Mouse (Mus musculus) small intestine, adult 2 months (tissue): Measurements from ENCODE around the gene Dio1. TPM values are rescaled to one million over a fixed set of nuclear protein-coding genes. Genes with fewer than 3 reads are reported as not detected.

ENCODE experiments used
- H3K27ac ChIP-seq: fragments of 200-500 bp; 2 replicates; pipeline ENCODE4 v1.5.1; 2012; ENCODE audit warnings: low read depth, low read length, control low read depth, inconsistent platforms; ENCODE audit not compliant: insufficient read depth
- H3K27me3 ChIP-seq: fragments of 200-500 bp; 2 replicates; pipeline ENCODE4 v1.6.1; 2012; ENCODE audit warnings: mild to moderate bottlenecking, moderate library complexity, low read length, inconsistent platforms; ENCODE audit not compliant: control insufficient read depth, insufficient read depth
- H3K36me3 ChIP-seq: fragments of 200-500 bp; 2 replicates; pipeline ENCODE4 v1.6.1; 2012; ENCODE audit warnings: mild to moderate bottlenecking, low read length, control low read depth, inconsistent platforms; ENCODE audit not compliant: control insufficient read depth, insufficient read depth
- H3K4me1 ChIP-seq: fragments of 200-500 bp; 2 replicates; pipeline ENCODE4 v1.6.1; 2012; ENCODE audit warnings: low read length, inconsistent platforms, mixed read lengths; ENCODE audit not compliant: control insufficient read depth, insufficient read depth, insufficient read length
- H3K4me3 ChIP-seq: fragments of 200-500 bp; 2 replicates; pipeline ENCODE4 v1.5.1; 2012; ENCODE audit warnings: low read depth, mild to moderate bottlenecking, control low read depth, inconsistent platforms, low read length, moderate library complexity
- CTCF ChIP-seq: fragments of 200-500 bp; IDR thresholded peaks from 2 replicates; pipeline ENCODE4 v1.5.1; 2012; ENCODE audit warnings: low read depth, mild to moderate bottlenecking, control low read depth, inconsistent platforms, low read length, moderate library complexity, mixed read lengths; ENCODE audit not compliant: insufficient replicate concordance, insufficient read length; ENCODE audit errors: extremely low read depth
- POLR2A ChIP-seq: fragments of 200-500 bp; IDR thresholded peaks from 2 replicates; pipeline ENCODE4 v1.6.1; 2012; ENCODE audit warnings: low read depth, mild to moderate bottlenecking, control low read depth, inconsistent platforms, low read length, moderate library complexity
- WGBS: fragments of 180-500 bp; shearing (Covaris S2); methylation state at CpG from one replicate; pipeline ENCODE4 v1.1.7; 2018; 5-methylcytosine and 5-hydroxymethylcytosine counted together
- polyA plus RNA-seq: library from polyadenylated mRNA; depleted of rRNA; stranded (reverse); fragments of >200 nt; gene quantifications from 2 replicates; pipeline ENCODE4 v1.2.3, GENCODE M21; 2012

The Dio1 gene
- polyA plus RNA-seq, 1 experiment = 73.4 TPM

- 53% methylated on average over 2 of the region's 2 CpGs for WGBS
- no peak for TF ChIP-seq POLR2A
- no peak for TF ChIP-seq CTCF
- Histone ChIP-seq H3K4me1 (peaks cover 6% of the 10 kb centered on the region; the same call in 1 of the 2 replicates), H3K36me3 (no peaks in the 10 kb centered on the region), H3K27ac (no peak overlapping the region), H3K4me3 (no peak overlapping the region), H3K27me3 (no peaks in the 10 kb centered on the region)
Observed at GRCm38 (mm10) chr4:107287517-107287916, 19.5 kb downstream of the Dio1 start.

GRCm38 (mm10) chr4:107286386-107286785, 20.6 kb downstream of the Dio1 start:
- Histone ChIP-seq H3K27me3 (no peaks in the 10 kb centered on the region), H3K36me3 (no peaks in the 10 kb centered on the region), H3K4me1 (no peaks in the 10 kb centered on the region; the same call in 1 of the 2 replicates), H3K27ac (no peak overlapping the region), H3K4me3 (no peak overlapping the region)
- WGBS = 95% methylated on average over 8 of the region's 8 CpGs
- TF ChIP-seq POLR2A (no peak), CTCF (no peak)

GRCm38 (mm10) chr4:107285446-107286200, 21.3 kb downstream of the Dio1 start:
- H3K27me3 ChIP-seq = no peaks in the 10 kb centered on the region
- H3K27ac ChIP-seq = no peak overlapping the region
- TF ChIP-seq CTCF = no peak
- no peak for TF ChIP-seq POLR2A
- H3K4me1 ChIP-seq = no peaks in the 10 kb centered on the region; the same call in 1 of the 2 replicates
- WGBS = 65% methylated on average over 3 of the region's 3 CpGs
- no peaks in the 10 kb centered on the region for H3K36me3 ChIP-seq
- H3K4me3 ChIP-seq = no peak overlapping the region

DNA sequence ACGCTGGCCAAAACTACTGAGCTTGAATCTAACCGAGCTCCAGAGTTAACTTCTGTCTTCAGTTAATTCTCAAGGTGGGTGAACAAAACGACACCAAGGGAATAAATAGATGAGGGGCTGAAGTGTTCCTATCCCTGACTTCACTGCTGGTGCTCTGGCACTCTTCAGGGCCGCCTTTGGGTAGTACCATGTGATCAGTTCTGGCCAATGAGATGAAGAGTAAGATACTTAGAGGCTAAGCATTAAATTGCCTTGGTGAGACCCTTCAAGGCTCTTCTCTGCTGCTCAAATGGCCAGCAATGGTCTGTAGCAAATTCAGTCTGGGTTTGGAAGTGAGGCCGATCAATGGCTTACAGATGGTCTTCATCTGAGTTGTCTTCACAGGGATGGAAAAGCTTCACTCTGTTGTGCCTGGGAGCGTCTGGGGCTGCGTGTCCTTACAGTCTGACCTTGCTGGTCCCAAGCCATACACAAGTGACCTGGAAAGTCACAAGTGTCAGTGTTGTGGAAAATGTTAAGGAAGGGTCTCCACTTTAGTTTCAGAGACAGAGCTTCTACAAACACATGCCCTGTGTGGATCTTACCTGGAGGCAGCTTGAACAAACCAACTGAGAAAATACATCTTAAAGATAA, 26.0 kb downstream of the Dio1 start:
- H3K36me3 ChIP-seq = no peaks in the 10 kb centered on the region
- no peak overlapping the region for H3K27ac ChIP-seq
- H3K4me3 ChIP-seq = no peak overlapping the region
- H3K4me1 ChIP-seq = no peaks in the 10 kb centered on the region; the same call in 1 of the 2 replicates
- 90% methylated on average over 7 of the region's 7 CpGs for WGBS
- TF ChIP-seq POLR2A = no peak
- TF ChIP-seq CTCF = no peak
- no peaks in the 10 kb centered on the region for H3K27me3 ChIP-seq

DNA sequence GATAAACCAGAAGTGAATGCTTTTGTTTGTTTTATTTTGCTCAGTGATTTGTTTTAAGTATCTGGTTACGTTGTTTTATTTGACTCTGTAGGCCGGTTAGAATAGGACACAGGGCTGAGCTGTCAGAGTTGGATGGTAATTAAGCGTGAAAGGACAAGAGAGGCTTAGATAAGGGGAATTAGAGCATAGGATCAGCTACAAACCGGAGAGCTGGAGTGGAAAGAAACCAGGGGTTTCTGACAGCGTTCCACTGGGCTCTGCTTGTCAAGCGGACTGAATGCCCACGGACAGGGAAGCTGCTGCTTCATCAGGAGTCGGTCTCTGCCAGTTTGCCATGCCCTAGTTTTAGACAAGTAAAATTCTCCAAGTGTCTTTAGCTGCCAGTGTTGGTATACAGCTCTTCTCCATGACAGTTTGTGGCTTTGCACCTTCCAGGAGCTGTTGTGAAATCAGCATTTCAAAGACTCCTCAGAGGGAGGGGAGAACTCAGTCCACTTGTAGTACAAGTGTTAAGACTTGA, 28.7 kb downstream of the Dio1 start:
- Histone ChIP-seq H3K36me3 (peaks cover 2% of the 10 kb centered on the region; the same call in 1 of the 2 replicates), H3K27ac (no peak overlapping the region), H3K4me1 (no peaks in the 10 kb centered on the region), H3K27me3 (no peaks in the 10 kb centered on the region), H3K4me3 (no peak overlapping the region)
- no peak for TF ChIP-seq POLR2A
- TF ChIP-seq CTCF = no peak
- WGBS = 78% methylated on average over 8 of the region's 8 CpGs

GRCm38 (mm10) chr4:107274511-107274910, 32.5 kb downstream of the Dio1 start:
- WGBS = 67% methylated on average over 5 of the region's 5 CpGs
- Histone ChIP-seq H3K27ac (no peak overlapping the region), H3K27me3 (no peaks in the 10 kb centered on the region), H3K4me3 (no peak overlapping the region), H3K36me3 (peaks cover 2% of the 10 kb centered on the region; the same call in 1 of the 2 replicates), H3K4me1 (no peaks in the 10 kb centered on the region)
- TF ChIP-seq POLR2A (no peak), CTCF (no peak)

DNA sequence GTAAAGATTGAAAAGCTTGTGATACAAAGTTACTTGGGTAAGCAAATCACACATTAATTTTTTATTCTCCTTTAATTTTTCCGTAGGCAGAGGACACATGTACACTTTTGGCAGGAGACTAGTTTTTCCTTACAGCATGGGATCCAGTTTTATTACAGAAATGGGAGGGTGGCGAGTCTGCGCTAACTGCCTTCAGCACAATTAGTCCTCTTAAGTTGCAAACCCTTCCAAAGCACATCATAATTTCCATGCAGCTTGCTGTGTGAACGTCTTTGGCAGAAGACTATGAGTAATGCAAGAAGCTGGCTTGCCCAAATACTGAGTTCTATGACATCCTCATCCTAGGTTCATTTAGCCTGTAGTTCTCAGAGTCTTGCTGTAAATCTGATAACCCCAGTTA, 33.3 kb downstream of the Dio1 start:
- Histone ChIP-seq H3K27me3 (no peaks in the 10 kb centered on the region), H3K4me3 (no peak overlapping the region), H3K27ac (no peak overlapping the region), H3K4me1 (no peaks in the 10 kb centered on the region), H3K36me3 (peaks cover 2% of the 10 kb centered on the region; the same call in 1 of the 2 replicates)
- TF ChIP-seq CTCF (no peak), POLR2A (no peak)
- 73% methylated on average over 4 of the region's 4 CpGs for WGBS
